Mouse (Mus musculus) kidney, adult 2 months (tissue): ENCODE measurements around the gene Olfr350. TPM values are rescaled to one million over a fixed set of nuclear protein-coding genes. Genes with fewer than 3 reads are reported as not detected.

Source experiments
- DNase-seq: peaks from one replicate; pipeline ENCODE4 v3.0.0; 2021
- H3K27ac ChIP-seq: fragments of 200-500 bp; 2 replicates; pipeline ENCODE4 v1.5.1; 2012; ENCODE audit warnings: low read depth, low read length, control low read depth, inconsistent platforms; ENCODE audit not compliant: insufficient read depth
- H3K27me3 ChIP-seq: fragments of 200-500 bp; replicated peaks from 2 replicates; pipeline ENCODE4 v1.6.1; 2012; ENCODE audit warnings: mild to moderate bottlenecking, moderate library complexity, low read length, inconsistent platforms; ENCODE audit not compliant: control insufficient read depth, insufficient read depth
- H3K36me3 ChIP-seq: fragments of 200-500 bp; 2 replicates; pipeline ENCODE4 v1.6.1; 2012; ENCODE audit warnings: mild to moderate bottlenecking, moderate library complexity, low read length, inconsistent platforms; ENCODE audit not compliant: control insufficient read depth, insufficient read depth
- H3K4me1 ChIP-seq: fragments of 200-500 bp; 2 replicates; pipeline ENCODE4 v1.6.1; 2011; ENCODE audit warnings: low read length; ENCODE audit not compliant: control insufficient read depth, insufficient read depth
- H3K4me3 ChIP-seq: fragments of 200-500 bp; 2 replicates; pipeline ENCODE4 v1.5.1; 2011; ENCODE audit warnings: mild to moderate bottlenecking, low read depth, low read length, control low read depth; ENCODE audit not compliant: insufficient read depth
- CTCF ChIP-seq: fragments of 200-500 bp; conservative IDR thresholded peaks from 2 replicates; pipeline ENCODE4 v1.5.1; 2011; ENCODE audit warnings: low read depth, mild to moderate bottlenecking, control low read depth, low read length, moderate library complexity, mixed read lengths; ENCODE audit not compliant: insufficient read depth, insufficient read length
- POLR2A ChIP-seq: fragments of 200-500 bp; IDR thresholded peaks from one replicate; pipeline ENCODE4 v1.6.1; 2011; ENCODE audit warnings: low read depth, low read length, control low read depth
- WGBS: fragments of 180-500 bp; shearing (Covaris S2); methylation state at CpG from one replicate; pipeline ENCODE4 v1.1.7; 2018; 5-methylcytosine and 5-hydroxymethylcytosine counted together
- polyA plus RNA-seq: library from polyadenylated mRNA; depleted of rRNA; stranded (reverse); fragments of >200 nt; gene quantifications from 2 replicates; pipeline ENCODE4 v1.2.3, GENCODE M21; 2012; rRNA removed

The Olfr350 gene
- not detected in 2 replicates for polyA plus RNA-seq

DNA sequence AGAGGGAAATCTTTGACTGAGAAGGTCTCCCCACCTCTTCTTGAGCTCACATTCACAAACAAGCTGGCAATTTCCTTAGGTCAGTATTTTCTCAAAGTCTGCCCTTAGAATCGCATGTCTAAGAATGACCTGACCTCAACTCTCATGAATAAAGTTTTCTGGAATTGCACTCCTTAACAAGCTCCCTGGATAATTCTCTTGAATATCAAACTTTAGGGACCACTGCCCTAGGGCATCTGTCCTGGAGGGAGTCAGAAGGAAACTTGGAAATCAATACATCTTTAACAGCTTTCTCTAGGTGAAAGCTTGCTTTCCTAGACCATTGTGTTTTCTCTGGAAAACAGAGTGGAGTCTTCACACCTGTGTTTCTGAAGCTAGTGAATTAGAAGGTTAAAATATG, at the start of gene Olfr350:
Olfr350 (plus strand) TSS at position 301 of the 400 bp plus-strand sequence.
- H3K4me3 ChIP-seq, result no peak within 1 kb of the TSS
- 87% methylated on average over 1 of the region's 1 CpGs for WGBS
- H3K27ac ChIP-seq, result no peak within 1 kb of the TSS
- TF ChIP-seq POLR2A, result no peak
- TF ChIP-seq CTCF, result no peak
- no peaks in the 10 kb centered on the region for H3K27me3 ChIP-seq
- no peak for DNase-seq
- no peaks in the 10 kb centered on the region for H3K4me1 ChIP-seq
- no peaks in the 10 kb centered on the region for H3K36me3 ChIP-seq

DNA sequence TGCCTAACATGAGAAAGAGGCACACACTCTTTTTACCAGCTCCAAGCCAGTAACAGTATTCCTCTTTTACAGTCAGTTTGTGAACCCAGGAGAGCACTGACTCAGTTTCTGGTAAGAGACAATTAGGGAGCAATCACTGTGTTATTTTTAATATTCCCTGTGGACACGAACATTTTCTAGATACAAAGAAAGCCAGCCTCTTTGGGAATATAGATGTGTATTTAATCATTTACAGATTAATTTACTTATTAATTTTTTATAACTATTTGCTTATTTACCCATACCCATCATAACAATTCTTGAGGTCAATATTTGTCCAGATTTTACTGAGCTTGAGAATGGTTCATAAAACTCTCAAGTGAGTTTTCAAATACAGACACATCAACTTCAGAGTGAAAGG, 29.2 kb upstream of the Olfr350 start, which contains the start of gene Olfr3:
Olfr3 (minus strand) TSS at position 101 of the 400 bp plus-strand sequence.
- Histone ChIP-seq H3K4me3 (no peak within 1 kb of the TSS), H3K27me3 (no peaks in the 10 kb centered on the region), H3K36me3 (no peaks in the 10 kb centered on the region), H3K27ac (no peak within 1 kb of the TSS), H3K4me1 (no peaks in the 10 kb centered on the region)
- TF ChIP-seq CTCF (no peak), POLR2A (no peak)
- DNase-seq, result no peak
- 63% methylated on average over 1 of the region's 1 CpGs for WGBS

DNA sequence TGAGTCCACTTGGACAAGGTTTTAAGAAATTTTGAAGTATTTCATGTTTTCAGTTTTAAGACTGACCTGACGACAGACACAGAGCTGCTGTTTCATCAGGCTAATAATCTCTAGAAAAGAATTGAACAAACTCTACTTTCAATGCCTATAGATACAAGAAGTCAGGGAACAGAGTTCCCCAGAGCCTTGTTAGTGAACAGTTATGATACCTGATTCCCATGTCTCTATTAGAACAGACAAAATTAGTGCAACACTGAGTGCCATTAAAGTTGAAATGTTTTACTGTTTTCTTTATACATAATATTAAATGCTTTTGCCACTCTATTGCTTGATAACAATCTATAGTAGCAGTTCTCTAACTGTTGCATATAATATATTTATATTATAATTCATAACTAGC, 16.4 kb downstream of the Olfr350 start, which contains the start of gene Olfr351:
Olfr351 (minus strand) TSS at position 101 of the 400 bp plus-strand sequence.
- 81% methylated on average over 1 of the region's 1 CpGs for WGBS

DNA sequence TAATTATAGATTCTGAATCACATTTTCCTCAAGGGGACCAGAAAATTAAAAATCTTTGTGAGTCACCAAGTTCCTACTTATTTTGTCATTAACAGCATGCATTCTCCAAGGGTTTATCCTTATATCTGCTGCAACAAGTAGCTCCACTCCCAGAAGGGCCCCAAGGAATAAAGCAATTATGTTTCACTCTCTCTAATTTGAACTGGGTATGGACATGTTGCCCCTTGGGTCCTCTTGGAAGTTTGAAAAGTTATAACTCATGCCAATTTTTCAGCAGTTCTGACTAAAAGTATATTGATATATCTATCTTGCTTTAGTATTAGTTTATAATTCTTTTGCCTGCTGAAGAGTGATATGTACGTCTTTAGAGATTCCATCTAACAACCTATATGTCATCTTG, 22.1 kb downstream of the Olfr350 start, which contains the start of gene Olfr352:
Olfr352 (plus strand) TSS at position 301 of the 400 bp plus-strand sequence.
- DNase-seq, result no peak
- 79% methylated on average over 1 of the region's 1 CpGs for WGBS
- no peak within 1 kb of the TSS for H3K27ac ChIP-seq
- TF ChIP-seq CTCF (no peak), POLR2A (no peak)
- H3K4me3 ChIP-seq, result no peak within 1 kb of the TSS
- no peaks in the 10 kb centered on the region for H3K27me3 ChIP-seq
- H3K36me3 ChIP-seq, result no peaks in the 10 kb centered on the region
- H3K4me1 ChIP-seq, result no peaks in the 10 kb centered on the region

More for the DNA sequence above, 16.4 kb downstream of the Olfr350 start, which contains the start of gene Olfr351:
- Histone ChIP-seq H3K4me1 (no peaks in the 10 kb centered on the region), H3K4me3 (no peak within 1 kb of the TSS), H3K36me3 (no peaks in the 10 kb centered on the region), H3K27ac (no peak within 1 kb of the TSS), H3K27me3 (no peaks in the 10 kb centered on the region)
- TF ChIP-seq POLR2A, result no peak
- no peak for TF ChIP-seq CTCF
- no peak for DNase-seq

DNA sequence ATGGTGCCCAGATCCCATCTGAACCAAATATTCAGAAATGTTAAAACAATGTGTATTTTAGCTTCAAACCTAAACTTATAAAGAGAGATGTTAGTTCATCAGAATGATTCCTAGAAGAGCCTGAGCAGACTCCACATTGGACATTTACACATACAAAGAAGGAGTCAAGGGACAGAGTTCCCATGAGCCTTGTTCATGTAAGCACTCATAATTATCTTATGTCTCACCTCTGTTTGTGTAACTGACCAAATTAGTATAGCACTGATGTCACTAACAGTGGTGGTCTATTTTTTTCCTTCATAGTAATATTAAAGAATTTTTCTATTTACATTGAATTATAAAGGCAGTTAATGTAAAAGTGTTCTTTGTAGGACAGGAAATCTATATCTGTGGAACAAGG, 46.7 kb downstream of the Olfr350 start, which contains the start of gene Olfr353:
Olfr353 (minus strand) TSS at position 101 of the 400 bp plus-strand sequence.
- Histone ChIP-seq H3K27ac (no peak within 1 kb of the TSS), H3K36me3 (no peaks in the 10 kb centered on the region), H3K4me1 (no peaks in the 10 kb centered on the region), H3K4me3 (no peak within 1 kb of the TSS), H3K27me3 (no peaks in the 10 kb centered on the region)
- no peak for DNase-seq
- TF ChIP-seq POLR2A, result no peak
- no peak for TF ChIP-seq CTCF

DNA sequence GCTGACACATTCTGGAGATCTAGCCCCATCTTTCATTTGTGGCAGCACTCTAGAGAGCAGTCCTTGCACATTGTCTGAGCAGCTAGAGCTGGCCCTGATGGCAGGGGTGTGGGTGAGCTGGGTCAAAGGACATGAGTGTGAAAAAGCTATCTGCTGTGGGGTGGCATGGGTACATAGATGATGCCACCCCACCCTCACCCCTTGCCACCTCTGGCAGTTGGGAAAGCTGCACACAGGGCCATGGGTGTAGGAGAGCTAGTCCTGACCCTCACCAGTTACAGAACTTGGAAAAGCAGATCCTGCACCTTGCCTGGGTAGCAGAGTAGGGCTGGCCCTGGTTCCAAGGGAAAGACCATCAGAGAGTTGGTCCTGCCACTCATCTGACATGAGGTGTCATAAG, 51.0 kb downstream of the Olfr350 start:
- TF ChIP-seq CTCF (no peak), POLR2A (no peak)
- H3K4me3 ChIP-seq, result no peak overlapping the region

More for the DNA sequence above, 51.0 kb downstream of the Olfr350 start:
- Histone ChIP-seq H3K27me3 (no peaks in the 10 kb centered on the region), H3K27ac (no peak overlapping the region), H3K36me3 (no peaks in the 10 kb centered on the region), H3K4me1 (no peaks in the 10 kb centered on the region)
- no peak for DNase-seq

Other genes starting within 250 kb of the Olfr350 start
- not detected in 2 replicates for gene Olfr345, start 206.3 kb upstream of the Olfr350 start, polyA plus RNA-seq
- gene Olfr346, start 160.5 kb upstream of the Olfr350 start, polyA plus RNA-seq, result not detected in 2 replicates
- gene Olfr347, start 114.4 kb upstream of the Olfr350 start, polyA plus RNA-seq, result not detected in 2 replicates
- not detected in 2 replicates for gene Olfr348, start 62.0 kb upstream of the Olfr350 start, polyA plus RNA-seq
- not detected in 2 replicates for gene Olfr50, start 55.8 kb upstream of the Olfr350 start, polyA plus RNA-seq
- not detected in 2 replicates for gene Olfr3, start 29.3 kb upstream of the Olfr350 start, polyA plus RNA-seq
- gene Olfr351, start 16.4 kb downstream of the Olfr350 start, polyA plus RNA-seq, result not detected in 2 replicates
- not detected in 2 replicates for gene Olfr352, start 22.1 kb downstream of the Olfr350 start, polyA plus RNA-seq
- gene Olfr353, start 46.6 kb downstream of the Olfr350 start, polyA plus RNA-seq, result not detected in 2 replicates
- gene Olfr354, start 59.4 kb downstream of the Olfr350 start, polyA plus RNA-seq, result not detected in 2 replicates
- gene Olfr355, start 82.6 kb downstream of the Olfr350 start, polyA plus RNA-seq, result not detected in 2 replicates
- gene Olfr356, start 90.8 kb downstream of the Olfr350 start, polyA plus RNA-seq, result not detected in 2 replicates
- not detected in 2 replicates for gene Olfr357, start 147.5 kb downstream of the Olfr350 start, polyA plus RNA-seq
- not detected in 2 replicates for gene Olfr358, start 163.0 kb downstream of the Olfr350 start, polyA plus RNA-seq
- not detected in 2 replicates for gene Olfr360, start 219.4 kb downstream of the Olfr350 start, polyA plus RNA-seq
- not detected in 2 replicates for gene Olfr361, start 243.0 kb downstream of the Olfr350 start, polyA plus RNA-seq